7 mouse cellular contexts compared by ENCODE assay signal in the genomic region with DNA sequence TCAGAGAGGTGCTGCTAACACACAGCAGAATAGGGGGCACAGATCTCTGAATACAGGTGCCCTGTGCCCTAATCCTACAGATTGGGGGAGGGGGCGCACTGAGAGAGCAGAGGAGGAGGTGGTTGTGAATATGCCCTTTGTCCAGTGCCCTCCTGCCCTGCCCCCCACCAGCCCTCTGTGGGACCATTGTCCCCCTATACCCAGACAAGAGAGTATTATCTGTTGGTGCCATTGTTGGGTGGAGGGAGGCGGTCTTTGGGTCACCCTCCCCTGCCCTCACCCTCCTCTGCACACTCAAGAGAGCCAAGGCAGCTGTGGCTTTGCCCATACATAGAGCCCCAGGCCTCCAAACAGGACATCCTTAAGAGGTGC. TPM values are rescaled to one million over a fixed set of nuclear protein-coding genes. Genes with fewer than 3 reads are reported as not detected.
DNase-seq lines count a peak whose midpoint lies in the region; ATAC-seq lines count a peak whose summit lies in the region.

No protein-coding gene starts in this region.

- H3K4me3 ChIP-seq in embryonic facial prominence, embryonic 11.5 days (ENCODE audit: low read depth, low read length): peak overlapping the region; percentile 64
- peak overlapping the region; percentile 69 for H3K4me3 ChIP-seq in hindbrain, embryonic 10.5 days
- peak overlapping the region; percentile 70 for H3K4me3 ChIP-seq in liver, embryonic 12.5 days
- H3K4me3 ChIP-seq in stomach, embryonic 14.5 days (ENCODE audit: low read depth, low read length): peak overlapping the region; percentile 68

- intact Hi-C loops in left cerebral cortex, postnatal 4 days (cut with DNase I): no loop called here

- H3K27ac ChIP-seq in embryonic facial prominence, embryonic 11.5 days (replicated peaks; ENCODE audit: low read depth, low read length): no peak overlapping the region
- H3K27ac ChIP-seq in hindbrain, embryonic 10.5 days: peak overlapping the region; percentile 88
- H3K27ac ChIP-seq in liver, embryonic 12.5 days: peak overlapping the region; percentile 45; the same call in 1 of the 2 replicates
- no peak overlapping the region for H3K27ac ChIP-seq in stomach, embryonic 14.5 days (ENCODE audit: low read length)

- DNase-seq in left cerebral cortex, adult 11 months (ENCODE audit: low spot score): peak; percentile 72
- DNase-seq in left cerebral cortex, postnatal 4 days: no peak
- no peak for DNase-seq in embryonic facial prominence, embryonic 11.5 days (ENCODE audit: low spot score)
- DNase-seq in hindbrain, embryonic 10.5 days (ENCODE audit: low spot score): peak; percentile 38
- DNase-seq in thymus, postnatal 14 days: no peak

- H3K9me3 ChIP-seq in embryonic facial prominence, embryonic 11.5 days (replicated peaks; ENCODE audit: control insufficient read depth, low read length): no peaks in the 10 kb centered on the region
- H3K9me3 ChIP-seq in hindbrain, embryonic 10.5 days: no peaks in the 10 kb centered on the region
- H3K9me3 ChIP-seq in liver, embryonic 12.5 days (replicated peaks): no peaks in the 10 kb centered on the region
- no peaks in the 10 kb centered on the region for H3K9me3 ChIP-seq in stomach, embryonic 14.5 days (ENCODE audit: control insufficient read depth, low read depth, low read length)

- 29% methylated on average over 2 of the region's 2 CpGs for WGBS in embryonic facial prominence, embryonic 11.5 days
- WGBS in hindbrain, embryonic 10.5 days: 27% methylated on average over 2 of the region's 2 CpGs
- 32% methylated on average over 2 of the region's 2 CpGs for WGBS in liver, embryonic 12.5 days (ENCODE audit: insufficient replicate concordance)
- 35% methylated on average over 2 of the region's 2 CpGs for WGBS in stomach, embryonic 14.5 days

- H3K4me1 ChIP-seq in embryonic facial prominence, embryonic 11.5 days (ENCODE audit: control insufficient read depth, insufficient read depth, low read length): no peaks in the 10 kb centered on the region
- peaks cover 42% of the 10 kb centered on the region for H3K4me1 ChIP-seq in hindbrain, embryonic 10.5 days (replicated peaks)
- peaks cover 38% of the 10 kb centered on the region for H3K4me1 ChIP-seq in liver, embryonic 12.5 days
- peaks cover 4% of the 10 kb centered on the region; the same call in 1 of the 2 replicates for H3K4me1 ChIP-seq in stomach, embryonic 14.5 days (ENCODE audit: control insufficient read depth, insufficient read depth, low read length)

- H3K4me2 ChIP-seq in embryonic facial prominence, embryonic 11.5 days (ENCODE audit: low read depth, low read length): peak overlapping the region; percentile 85
- H3K4me2 ChIP-seq in liver, embryonic 12.5 days: peak overlapping the region; percentile 88
- H3K4me2 ChIP-seq in stomach, embryonic 14.5 days (replicated peaks; ENCODE audit: low read depth, low read length): peak overlapping the region; percentile 72

- H3K9ac ChIP-seq in embryonic facial prominence, embryonic 11.5 days (replicated peaks; ENCODE audit: low read length): peak overlapping the region; percentile 71; the same call in 1 of the 2 replicates
- peak overlapping the region; percentile 69 for H3K9ac ChIP-seq in liver, embryonic 12.5 days
- H3K9ac ChIP-seq in stomach, embryonic 14.5 days (replicated peaks; ENCODE audit: low read depth, low read length): peak overlapping the region; percentile 25

- peak; percentile 32; the same call in 1 of the 2 replicates for ATAC-seq in embryonic facial prominence, embryonic 11.5 days (replicated peaks; ENCODE audit: insufficient number of reproducible peaks, low FRiP score, low TSS enrichment, low read depth)
- ATAC-seq in liver, embryonic 12.5 days: peak; percentile 17; the same call in 1 of the 2 replicates
- peak; percentile 8; the same call in 1 of the 2 replicates for ATAC-seq in stomach, embryonic 14.5 days (ENCODE audit: insufficient number of reproducible peaks, insufficient read depth, low FRiP score, low read depth)

- peaks cover 4% of the 10 kb centered on the region for H3K27me3 ChIP-seq in embryonic facial prominence, embryonic 11.5 days (ENCODE audit: control insufficient read depth, insufficient read depth, low read length)
- peaks cover 25% of the 10 kb centered on the region for H3K27me3 ChIP-seq in hindbrain, embryonic 10.5 days (ENCODE audit: insufficient read depth, poor library complexity, severe bottlenecking)
- peaks cover 11% of the 10 kb centered on the region for H3K27me3 ChIP-seq in liver, embryonic 12.5 days (replicated peaks)
- H3K27me3 ChIP-seq in stomach, embryonic 14.5 days (ENCODE audit: control insufficient read depth, insufficient read depth, low read length): no peaks in the 10 kb centered on the region; the same call in 1 of the 2 replicates

- H3K36me3 ChIP-seq in embryonic facial prominence, embryonic 11.5 days (replicated peaks; ENCODE audit: control insufficient read depth, insufficient read depth, low read depth, low read length): no peaks in the 10 kb centered on the region; the same call in 1 of the 2 replicates
- H3K36me3 ChIP-seq in hindbrain, embryonic 10.5 days: peaks cover 43% of the 10 kb centered on the region
- H3K36me3 ChIP-seq in liver, embryonic 12.5 days: peaks cover 21% of the 10 kb centered on the region
- peaks cover 12% of the 10 kb centered on the region; the same call in 1 of the 2 replicates for H3K36me3 ChIP-seq in stomach, embryonic 14.5 days (ENCODE audit: control insufficient read depth, insufficient read depth, low read length)

RNA-seq across cellular contexts. Expression of gene Cnp, which starts 0.8 kb away (rescaled TPM):
- 10 to 100 TPM; 25.6 to 29.6 TPM for total RNA-seq in left cerebral cortex, postnatal 4 days (2021)
- 20.0 and 23.6 TPM in 2 replicates for polyA plus RNA-seq in embryonic facial prominence, embryonic 11.5 days (2014; fragmentation: Nextera tagmentation; extraction: Ambion mirVana)
- 22.7 and 27.3 TPM in 2 replicates for polyA plus RNA-seq in hindbrain, embryonic 10.5 days (2016; fragmentation: Nextera tagmentation; extraction: Ambion mirVana)
- 12.9 and 15.1 TPM in 2 replicates for polyA plus RNA-seq in liver, embryonic 12.5 days (2016; fragmentation: Nextera tagmentation; extraction: Ambion mirVana)
- 35.9 TPM in 2 replicates for polyA plus RNA-seq in stomach, embryonic 14.5 days (2014; fragmentation: Nextera tagmentation; extraction: Ambion mirVana)

RNA-seq across cellular contexts. Expression of gene Ttc25, which starts 30.1 kb away (rescaled TPM):
- under 1 TPM; 0.58 to 0.93 TPM for total RNA-seq in left cerebral cortex, postnatal 4 days (2021)
- 0.79 and 1.4 TPM in 2 replicates for polyA plus RNA-seq in embryonic facial prominence, embryonic 11.5 days (2014; fragmentation: Nextera tagmentation; extraction: Ambion mirVana)
- 3.2 and 3.3 TPM in 2 replicates for polyA plus RNA-seq in hindbrain, embryonic 10.5 days (2016; fragmentation: Nextera tagmentation; extraction: Ambion mirVana)
- polyA plus RNA-seq in liver, embryonic 12.5 days (2016; fragmentation: Nextera tagmentation; extraction: Ambion mirVana): 0.10 and 0.14 TPM in 2 replicates
- 0.35 and 1.1 TPM in 2 replicates for polyA plus RNA-seq in stomach, embryonic 14.5 days (2014; fragmentation: Nextera tagmentation; extraction: Ambion mirVana)

RNA-seq across cellular contexts. Expression of gene Nkiras2, which starts 43.6 kb away (rescaled TPM):
- 10 to 100 TPM; 37.7 to 39.9 TPM for total RNA-seq in left cerebral cortex, postnatal 4 days (2021)
- polyA plus RNA-seq in embryonic facial prominence, embryonic 11.5 days (2014; fragmentation: Nextera tagmentation; extraction: Ambion mirVana): 79.5 and 93.0 TPM in 2 replicates
- 95.9 and 119 TPM in 2 replicates for polyA plus RNA-seq in hindbrain, embryonic 10.5 days (2016; fragmentation: Nextera tagmentation; extraction: Ambion mirVana)
- 22.5 and 24.4 TPM in 2 replicates for polyA plus RNA-seq in liver, embryonic 12.5 days (2016; fragmentation: Nextera tagmentation; extraction: Ambion mirVana)
- polyA plus RNA-seq in stomach, embryonic 14.5 days (2014; fragmentation: Nextera tagmentation; extraction: Ambion mirVana): 62.8 and 63.1 TPM in 2 replicates

RNA-seq across cellular contexts. Expression of gene Dnajc7, which starts 44.5 kb away (rescaled TPM):
- total RNA-seq in left cerebral cortex, postnatal 4 days (2021): 100 to 1,000 TPM; 276 to 297 TPM
- 80.0 and 83.9 TPM in 2 replicates for polyA plus RNA-seq in embryonic facial prominence, embryonic 11.5 days (2014; fragmentation: Nextera tagmentation; extraction: Ambion mirVana)
- polyA plus RNA-seq in hindbrain, embryonic 10.5 days (2016; fragmentation: Nextera tagmentation; extraction: Ambion mirVana): 219 and 260 TPM in 2 replicates
- 109 and 122 TPM in 2 replicates for polyA plus RNA-seq in liver, embryonic 12.5 days (2016; fragmentation: Nextera tagmentation; extraction: Ambion mirVana)
- 84.0 and 95.4 TPM in 2 replicates for polyA plus RNA-seq in stomach, embryonic 14.5 days (2014; fragmentation: Nextera tagmentation; extraction: Ambion mirVana)

RNA-seq across cellular contexts. Expression of gene Acly, which starts 47.7 kb away (rescaled TPM):
- 100 to 1,000 TPM; 211 to 219 TPM for total RNA-seq in left cerebral cortex, postnatal 4 days (2021)
- 200 and 210 TPM in 2 replicates for polyA plus RNA-seq in embryonic facial prominence, embryonic 11.5 days (2014; fragmentation: Nextera tagmentation; extraction: Ambion mirVana)
- 356 and 388 TPM in 2 replicates for polyA plus RNA-seq in hindbrain, embryonic 10.5 days (2016; fragmentation: Nextera tagmentation; extraction: Ambion mirVana)
- 135 and 136 TPM in 2 replicates for polyA plus RNA-seq in liver, embryonic 12.5 days (2016; fragmentation: Nextera tagmentation; extraction: Ambion mirVana)
- polyA plus RNA-seq in stomach, embryonic 14.5 days (2014; fragmentation: Nextera tagmentation; extraction: Ambion mirVana): 161 and 175 TPM in 2 replicates

Comparison
In these comparisons a context has a peak if more than half of its experiments do, and no peak if none do; other contexts are left out.
1. DNase-seq: peak in left cerebral cortex, adult 11 months (single experiment) and hindbrain, embryonic 10.5 days (single experiment); none in left cerebral cortex, postnatal 4 days (single experiment), embryonic facial prominence, embryonic 11.5 days (single experiment) and thymus, postnatal 14 days (single experiment).
2. H3K27ac ChIP-seq: peak in hindbrain, embryonic 10.5 days (single experiment) and liver, embryonic 12.5 days (single experiment); none in embryonic facial prominence, embryonic 11.5 days (single experiment) and stomach, embryonic 14.5 days (single experiment).
3. Peak in every context shown above with its lines, with median percentiles within 50 percentile points of each other: ATAC-seq, H3K4me2 ChIP-seq, H3K4me3 ChIP-seq and H3K9ac ChIP-seq.